Mouse (Mus musculus) midbrain, postnatal 0 days (tissue): Measurements from ENCODE around the gene Gramd1a. TPM values are rescaled to one million over a fixed set of nuclear protein-coding genes. Genes with fewer than 3 reads are reported as not detected.

ENCODE experiments used
- ATAC-seq: fragments of 200-750 bp; cut with Nextera tagmentation; 2 replicates; pipeline ENCODE4 v1.8.0; 2017; ENCODE audit warnings: moderate number of reproducible peaks, mild to moderate bottlenecking, moderate TSS enrichment, moderate library complexity; ENCODE audit not compliant: low FRiP score
- DNase-seq: peaks from one replicate; pipeline ENCODE4 v3.0.0-alpha.2; 2015; ENCODE audit warnings: low spot score
- H3K27ac ChIP-seq: fragments of 300-500 bp; sonication (generic); 2 replicates; pipeline ENCODE4 v1.5.1; 2014; ENCODE audit warnings: low read depth, mild to moderate bottlenecking, low read length, mixed read lengths
- H3K27me3 ChIP-seq: fragments of 300-500 bp; sonication (generic); 2 replicates; pipeline ENCODE4 v1.6.1; 2014; ENCODE audit warnings: low read length, control low read depth, mixed read lengths; ENCODE audit not compliant: insufficient read depth
- H3K36me3 ChIP-seq: fragments of 300-500 bp; sonication (generic); 2 replicates; pipeline ENCODE4 v1.6.1; 2014; ENCODE audit warnings: low read length, control low read depth, mixed read lengths; ENCODE audit not compliant: insufficient read depth
- H3K4me1 ChIP-seq: fragments of 300-500 bp; sonication (generic); 2 replicates; pipeline ENCODE4 v1.6.1; 2014; ENCODE audit warnings: mild to moderate bottlenecking, control low read depth, antibody characterized with exemption, low read length, mixed read lengths; ENCODE audit not compliant: insufficient read depth
- H3K4me2 ChIP-seq: fragments of 300-500 bp; sonication (generic); 2 replicates; pipeline ENCODE4 v1.6.1; 2014; ENCODE audit warnings: low read depth, mild to moderate bottlenecking, low read length, mixed read lengths; ENCODE audit not compliant: poor library complexity, severe bottlenecking
- H3K4me3 ChIP-seq: fragments of 300-500 bp; sonication (generic); 2 replicates; pipeline ENCODE4 v1.5.1; 2014; ENCODE audit warnings: low read depth, mild to moderate bottlenecking, low read length, moderate library complexity
- H3K9ac ChIP-seq: fragments of 300-500 bp; sonication (generic); replicated peaks from 2 replicates; pipeline ENCODE4 v1.6.1; 2014; ENCODE audit warnings: mild to moderate bottlenecking, low read length, moderate library complexity, mixed read lengths; ENCODE audit not compliant: poor library complexity, severe bottlenecking
- H3K9me3 ChIP-seq: fragments of 300-500 bp; sonication (generic); 2 replicates; pipeline ENCODE4 v1.6.1; 2016; ENCODE audit warnings: low read length, control low read depth
- CTCF ChIP-seq: IDR thresholded peaks from 2 replicates; pipeline ENCODE4 v1.5.1; 2016; ENCODE audit warnings: antibody characterized with exemption, mild to moderate bottlenecking
- WGBS: fragments of 180-500 bp; shearing (Covaris S2); extraction: QIAGEN DNeasy Blood & Tissue Kit; methylation state at CpG from one replicate; pipeline ENCODE4 v1.1.7; 2014; 5-methylcytosine and 5-hydroxymethylcytosine counted together
- polyA plus RNA-seq: library from polyadenylated mRNA; unstranded; fragments of >200 nt; fragmentation: Nextera tagmentation; extraction: Ambion mirVana; gene quantifications from 2 replicates; pipeline ENCODE4 v1.2.1, GENCODE M21; 2015
- total RNA-seq: library from RNA; depleted of rRNA; stranded (reverse); fragments of >200 nt; gene quantifications from 2 replicates; pipeline ENCODE4 v1.2.3, GENCODE M21; 2014

Gramd1a gene
- total and polyA plus RNA-seq, 2 experiments from 2014 or later, result 160 to 270 TPM

- Histone ChIP-seq H3K36me3 (no peaks in the 10 kb centered on the region), H3K4me1 (0 out of 2 replicates have a peak, but pooled peaks cover 15% of the 10 kb centered on the region), H3K27me3 (no peaks in the 10 kb centered on the region), H3K4me3 (peak overlapping the region; percentile 91), H3K27ac (peak overlapping the region; percentile 99), H3K9ac (peak overlapping the region; percentile 100), H3K9me3 (no peaks in the 10 kb centered on the region), H3K4me2 (peak overlapping the region; percentile 84)
- 0 out of 2 replicates have a peak, but pooled peaks have one; percentile 6 for TF ChIP-seq CTCF
- peak; percentile 76 for DNase-seq
- ATAC-seq, result peak; percentile 29
- under 1% methylated on average over 20 of the region's 20 CpGs for WGBS
These were observed 5.7 kb downstream of the Gramd1a start for GRCm38 (mm10) chr7:31149751-31150565.

GRCm38 (mm10) chr7:31149271-31149670 is 6.4 kb downstream of the Gramd1a start:
- DNase-seq (no peak), ATAC-seq (no peak)
- TF ChIP-seq CTCF, result no peak
- peak overlapping the region; percentile 100 for H3K9ac ChIP-seq
- H3K27me3 ChIP-seq, result no peaks in the 10 kb centered on the region
- no peaks in the 10 kb centered on the region for H3K36me3 ChIP-seq
- peak overlapping the region; percentile 84 for H3K4me2 ChIP-seq
- H3K9me3 ChIP-seq, result no peaks in the 10 kb centered on the region
- peak overlapping the region; percentile 99 for H3K27ac ChIP-seq
- peak overlapping the region; percentile 91 for H3K4me3 ChIP-seq
- 21% methylated on average over 9 of the region's 9 CpGs for WGBS
- 0 out of 2 replicates have a peak, but pooled peaks cover 15% of the 10 kb centered on the region for H3K4me1 ChIP-seq

GRCm38 (mm10) chr7:31148756-31149155 is 6.9 kb downstream of the Gramd1a start:
- no peak for TF ChIP-seq CTCF
- peak overlapping the region; percentile 99 for H3K27ac ChIP-seq
- DNase-seq (peak; percentile 68), ATAC-seq (peak; percentile 4; the same call in 1 of the 2 replicates)
- 0 out of 2 replicates have a peak, but pooled peaks cover 15% of the 10 kb centered on the region for H3K4me1 ChIP-seq
- H3K4me3 ChIP-seq, result peak overlapping the region; percentile 91
- H3K9ac ChIP-seq, result peak overlapping the region; percentile 100
- WGBS, result 3% methylated on average over 9 of the region's 9 CpGs
- no peaks in the 10 kb centered on the region for H3K9me3 ChIP-seq
- peak overlapping the region; percentile 84 for H3K4me2 ChIP-seq
- peaks cover under 1% of the 10 kb centered on the region; the same call in 1 of the 2 replicates for H3K36me3 ChIP-seq
- H3K27me3 ChIP-seq, result no peaks in the 10 kb centered on the region

- 48% methylated on average over 3 of the region's 3 CpGs for WGBS
- ATAC-seq (no peak), DNase-seq (peak; percentile 30)
- Histone ChIP-seq H3K36me3 (peaks cover 7% of the 10 kb centered on the region), H3K9me3 (no peaks in the 10 kb centered on the region), H3K27ac (peak overlapping the region; percentile 99; the same call in 1 of the 2 replicates), H3K4me3 (peak overlapping the region; percentile 91), H3K4me1 (0 out of 2 replicates have a peak, but pooled peaks cover 15% of the 10 kb centered on the region), H3K27me3 (no peaks in the 10 kb centered on the region), H3K4me2 (peak overlapping the region; percentile 84), H3K9ac (peak overlapping the region; percentile 100)
- TF ChIP-seq CTCF, result no peak
These were observed 7.6 kb downstream of the Gramd1a start for GRCm38 (mm10) chr7:31148086-31148485.

DNA sequence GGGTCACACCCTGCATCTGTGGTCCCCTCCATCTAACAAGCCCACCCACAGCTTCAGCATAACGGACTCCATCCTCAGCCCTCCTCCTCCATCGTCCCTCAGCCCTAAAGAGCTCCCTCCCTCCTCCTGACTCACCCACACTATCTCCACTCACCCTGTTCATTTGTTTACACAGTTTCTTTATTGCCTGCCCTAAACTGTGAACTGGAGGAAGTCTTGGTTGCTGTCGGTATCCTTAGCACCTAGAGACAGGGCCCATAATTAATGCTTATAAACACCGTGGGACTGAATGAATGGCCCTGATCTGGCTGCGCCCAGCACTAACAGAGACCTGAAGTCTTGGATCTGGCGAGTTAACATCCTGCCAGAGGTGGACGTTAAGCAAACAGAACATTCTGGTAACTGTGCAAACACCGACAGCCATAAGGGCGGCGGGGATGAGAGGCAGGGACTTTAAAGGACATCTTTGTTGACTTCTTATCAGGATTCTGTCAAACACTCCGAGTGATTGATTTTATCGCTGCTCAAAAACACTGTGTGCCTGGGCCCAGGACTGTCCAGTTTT is 10.0 kb downstream of the Gramd1a start:
- Histone ChIP-seq H3K27me3 (no peaks in the 10 kb centered on the region), H3K9me3 (no peaks in the 10 kb centered on the region), H3K36me3 (peaks cover 30% of the 10 kb centered on the region), H3K4me2 (no peak overlapping the region), H3K27ac (no peak overlapping the region), H3K4me3 (no peak overlapping the region), H3K4me1 (0 out of 2 replicates have a peak, but pooled peaks cover 11% of the 10 kb centered on the region), H3K9ac (0 out of 2 replicates have a peak overlapping the region, but pooled peaks have one; percentile 5)
- WGBS, result 89% methylated on average over 12 of the region's 12 CpGs
- no peak for ATAC-seq
- no peak for DNase-seq
- no peak for TF ChIP-seq CTCF
